Mouse (Mus musculus): ENCODE measurements at regions not wholly inside any gene's neighbourhood (a gene's known extent, or its start where the extent isn't known, plus 50 kb on each side); places are given as distances from the start of the nearest gene placed in this dataset.

- no peak for DNase-seq (ENCODE audit: low read depth, low spot score)
Measured at GRCm38 (mm10) chr16:24341736-24342135, 51.6 kb upstream of the Lpp start.

- no peak for DNase-seq (ENCODE audit: low read depth, low spot score)
Measured at GRCm38 (mm10) chr16:24340646-24341045, 52.7 kb upstream of the Lpp start.

- no peak for DNase-seq (ENCODE audit: low read depth, low spot score)
Measured at GRCm38 (mm10) chr16:24339320-24340265, 53.7 kb upstream of the Lpp start.

- DNase-seq (ENCODE audit: low read depth, low spot score), result no peak
Measured at GRCm38 (mm10) chr16:24338404-24338803, 54.9 kb upstream of the Lpp start.

DNA sequence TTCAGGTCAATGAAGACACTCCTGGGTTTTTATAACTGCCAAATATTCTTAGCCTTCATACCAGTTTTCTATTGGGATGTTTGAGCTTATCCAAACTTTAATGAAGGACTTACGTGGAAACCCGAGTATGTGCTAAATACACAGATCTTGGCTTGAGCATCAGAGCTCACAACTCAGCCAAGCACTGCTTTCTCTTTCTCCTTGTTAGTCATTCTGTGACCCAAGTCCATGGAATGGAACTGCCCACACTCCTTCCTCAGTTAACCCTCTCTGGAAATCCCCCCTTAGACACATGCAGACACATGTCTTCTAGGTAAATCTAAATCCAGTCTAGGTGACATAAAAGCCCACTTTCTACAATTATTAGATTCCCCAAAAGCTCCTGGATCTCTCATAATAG lies 58.9 kb upstream of the Lpp start:
- no peak for DNase-seq (ENCODE audit: low read depth, low spot score)

DNA sequence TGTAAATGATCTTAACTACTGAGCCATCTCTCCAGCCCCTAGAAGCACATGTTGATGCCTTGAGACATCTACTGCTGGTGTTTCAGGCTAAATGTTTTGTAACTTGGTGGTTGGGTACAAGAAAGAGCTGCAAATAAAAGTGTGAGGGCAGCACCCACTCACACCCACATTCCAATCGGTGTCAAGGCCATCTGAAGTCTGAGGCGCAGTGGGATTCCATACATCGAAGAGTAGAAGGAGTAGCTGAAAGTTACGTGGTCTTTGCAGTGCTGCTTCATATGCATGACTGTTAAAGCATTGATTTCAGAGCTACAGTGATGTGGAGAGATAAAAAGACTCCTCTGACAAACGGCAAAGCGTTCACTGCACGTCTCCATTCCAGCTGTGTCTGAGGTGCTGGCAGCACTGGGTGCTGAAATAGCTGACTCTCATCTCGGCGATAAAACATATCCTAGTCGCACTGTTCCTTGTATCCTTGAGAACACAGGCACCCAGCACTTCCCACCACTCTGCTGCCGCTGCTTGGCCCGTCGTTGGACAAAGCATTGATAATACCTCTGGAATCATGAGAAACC lies 61.8 kb upstream of the Lpp start:
- no peak for DNase-seq (ENCODE audit: low read depth, low spot score)

DNA sequence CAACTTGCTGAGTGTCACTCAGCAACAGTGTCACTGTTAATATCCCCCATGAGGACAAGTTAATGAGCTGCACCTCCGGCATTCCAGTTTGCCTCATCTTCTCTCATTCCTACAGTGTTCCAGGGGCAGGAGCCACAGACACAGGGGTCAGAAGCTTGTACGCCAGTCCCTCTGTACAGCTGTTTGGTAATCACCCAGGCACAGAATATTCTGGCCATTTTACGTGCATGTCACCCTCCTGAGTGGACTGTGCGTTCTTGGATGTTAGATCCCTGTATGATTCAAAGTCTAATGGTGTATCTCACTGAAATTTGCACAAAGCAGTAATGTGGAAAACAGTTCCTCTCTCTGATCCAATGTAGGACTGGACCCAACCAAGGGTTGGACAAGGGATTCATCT lies 66.7 kb upstream of the Lpp start:
- DNase-seq (ENCODE audit: low read depth, low spot score), result no peak

DNA sequence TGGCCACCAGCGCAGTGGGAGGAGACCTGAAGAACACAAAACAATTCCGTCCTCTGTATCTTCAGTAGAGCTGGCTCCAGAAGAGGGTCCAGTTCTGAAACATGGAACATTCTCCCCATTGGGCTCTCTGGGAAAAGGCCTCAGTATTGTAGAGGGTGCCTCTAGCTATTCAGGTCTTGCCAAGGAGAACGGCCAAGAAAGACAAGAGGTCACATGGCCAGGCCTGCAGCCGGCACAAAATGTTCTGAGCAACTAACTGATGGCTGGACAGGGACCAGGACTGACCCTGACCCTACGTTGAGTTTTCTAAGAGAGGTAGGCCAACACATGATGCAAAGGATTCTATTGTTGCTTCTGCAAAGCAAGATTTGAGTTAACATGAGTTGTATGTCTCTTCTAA lies 67.3 kb upstream of the Lpp start:
- DNase-seq (ENCODE audit: low read depth, low spot score), result no peak

GRCm38 (mm10) chr16:24324917-24325316 lies 68.4 kb upstream of the Lpp start:
- DNase-seq (ENCODE audit: low read depth, low spot score), result no peak

GRCm38 (mm10) chr16:24318723-24319437 lies 74.4 kb upstream of the Lpp start:
- no peak for DNase-seq (ENCODE audit: low read depth, low spot score)

DNA sequence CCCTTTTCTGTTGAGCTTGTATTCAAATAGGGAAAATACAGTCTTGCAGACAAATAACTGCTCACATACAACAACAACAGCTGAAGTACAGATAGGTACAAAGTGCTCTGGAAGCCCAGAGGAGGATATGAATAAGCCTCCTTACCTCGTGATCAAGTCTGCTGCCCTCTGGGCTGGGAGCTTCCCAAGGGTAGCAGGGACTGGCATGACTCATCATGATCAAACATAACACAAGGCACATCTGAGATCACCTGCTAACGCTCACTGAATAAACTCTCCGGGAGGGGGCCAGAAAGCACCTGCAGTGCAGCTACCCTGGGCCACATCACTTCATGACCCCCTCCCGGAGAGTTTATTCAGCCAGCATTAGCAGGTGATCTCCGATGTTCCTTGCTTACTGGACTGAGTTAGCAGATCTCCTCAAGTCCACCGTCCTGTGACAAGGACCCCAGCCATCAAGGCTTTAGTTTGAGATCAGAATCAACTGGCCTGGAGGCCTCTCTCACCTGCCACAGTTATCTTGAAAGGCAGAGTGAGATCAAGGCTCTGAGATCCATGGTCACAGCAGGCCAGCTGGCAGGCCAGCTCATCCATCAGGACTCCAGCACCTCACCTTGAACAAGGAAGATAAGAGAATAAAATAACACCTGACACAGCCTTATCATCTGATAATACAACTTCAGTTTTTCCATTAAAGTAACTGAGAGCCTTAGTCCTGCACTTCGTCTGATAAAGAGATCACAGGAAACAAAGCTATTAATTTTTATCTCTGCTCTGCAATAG lies 79.6 kb upstream of the Lpp start:
- DNase-seq (ENCODE audit: low read depth, low spot score), result no peak

DNA sequence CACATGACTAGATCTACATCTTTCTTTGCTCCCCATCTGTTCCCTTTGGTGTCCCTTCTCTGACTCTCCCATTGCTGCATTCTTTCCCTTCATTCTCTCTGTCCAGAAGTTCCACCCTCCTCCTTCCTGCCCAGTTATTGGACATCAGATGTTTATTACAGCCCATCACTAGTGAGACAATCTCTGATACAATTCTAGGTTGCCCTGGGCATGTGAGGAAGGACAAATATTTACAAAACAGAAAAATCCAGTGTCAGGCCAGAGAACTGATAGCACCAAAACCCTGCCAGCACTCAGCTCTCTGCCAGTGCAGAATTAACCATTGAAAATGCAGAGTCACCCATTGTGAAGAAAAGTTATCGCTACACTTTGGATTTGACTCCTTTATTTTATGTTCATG lies 87.9 kb upstream of the Lpp start:
- DNase-seq (ENCODE audit: low read depth, low spot score), result no peak

- DNase-seq (ENCODE audit: low read depth, low spot score), result no peak
Measured at GRCm38 (mm10) chr16:24296790-24297189, 96.5 kb upstream of the Lpp start.

DNA sequence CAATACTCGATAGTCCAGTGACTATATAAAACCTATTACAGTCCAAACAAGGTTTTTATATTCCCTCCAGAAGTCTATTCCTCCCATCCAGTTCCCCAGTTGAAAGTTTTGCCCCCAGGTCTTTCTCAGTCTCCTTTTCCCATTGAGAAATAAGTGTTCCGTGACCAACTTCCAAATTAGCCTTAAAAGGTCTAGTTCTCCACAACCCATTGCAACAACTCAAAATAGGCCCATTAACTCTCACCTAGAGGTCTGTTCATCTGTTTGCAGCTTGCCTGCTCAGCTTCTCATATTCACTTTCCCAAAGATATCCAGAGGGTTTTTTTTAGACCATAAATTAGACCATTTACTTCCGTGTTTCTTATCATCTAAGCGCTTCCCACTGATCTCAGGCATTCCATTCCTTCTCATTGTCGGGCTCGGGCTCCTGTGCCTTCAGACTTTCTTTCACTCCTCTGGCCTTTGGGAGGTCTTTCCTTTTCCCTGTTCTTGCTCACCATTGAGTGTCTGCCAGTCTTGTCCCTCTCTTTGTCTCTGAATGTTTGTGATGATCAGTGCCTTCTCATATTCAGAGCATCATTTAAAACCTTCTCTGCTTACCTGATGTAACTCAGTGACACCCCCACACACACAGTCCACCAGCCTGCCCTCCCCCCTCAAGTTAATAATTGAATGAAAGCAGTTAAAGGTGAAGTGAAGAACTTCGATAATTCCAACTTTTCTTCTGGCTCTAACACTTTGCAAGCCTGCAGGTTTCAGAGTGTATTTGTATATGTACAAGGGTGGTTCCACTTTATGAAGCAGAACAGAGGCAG lies 97.5 kb upstream of the Lpp start:
- no peak for DNase-seq (ENCODE audit: low read depth, low spot score)

- no peak for DNase-seq (ENCODE audit: low read depth, low spot score)
Measured at GRCm38 (mm10) chr16:24284215-24284614, 109.1 kb upstream of the Lpp start.

DNA sequence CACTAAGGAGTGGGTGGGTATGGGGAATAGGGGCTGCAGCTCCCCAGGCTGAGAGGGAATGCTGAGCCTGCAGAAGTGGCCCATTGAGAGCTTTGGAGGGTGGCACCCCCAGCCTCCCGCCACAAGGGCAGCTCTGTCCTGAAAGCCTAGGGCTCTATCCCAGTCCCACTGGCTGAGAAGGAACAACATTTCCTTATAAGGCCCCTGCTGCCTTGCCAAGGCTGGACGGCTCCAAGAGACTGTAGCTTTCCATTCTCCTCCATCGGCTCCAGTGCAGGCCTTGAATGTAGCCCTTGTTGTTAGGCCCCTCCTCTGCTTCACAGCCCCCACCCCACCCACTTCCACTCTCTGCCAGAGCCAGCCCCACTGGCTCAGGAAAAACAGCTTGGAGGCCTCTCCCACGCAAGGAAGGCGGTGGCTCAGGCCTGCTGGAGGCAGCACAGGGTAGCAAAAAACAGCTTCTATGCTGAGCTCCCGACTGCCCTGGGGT lies 111.1 kb upstream of the Lpp start:
- DNase-seq (ENCODE audit: low read depth, low spot score), result no peak

DNA sequence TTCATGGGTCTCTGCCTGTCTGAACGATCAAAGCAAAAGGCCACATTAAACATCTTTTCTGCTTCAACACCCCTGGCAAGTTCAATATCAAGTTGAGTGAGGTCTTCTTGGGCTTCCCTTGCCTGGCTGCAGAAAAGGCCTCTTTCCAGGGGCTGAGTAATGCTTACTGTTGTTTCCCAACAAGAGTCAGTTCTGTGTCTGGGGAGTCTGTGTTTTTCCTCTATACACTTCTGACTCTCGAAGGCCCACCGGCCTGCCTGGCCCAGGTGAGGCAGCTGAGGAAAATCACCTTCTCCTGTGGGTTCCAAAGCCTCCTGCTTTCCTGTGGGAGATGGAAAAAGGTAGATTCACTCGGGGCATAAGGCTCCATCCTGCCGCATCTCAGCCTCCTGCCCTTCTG lies 111.7 kb upstream of the Lpp start:
- DNase-seq (ENCODE audit: low read depth, low spot score), result no peak

DNA sequence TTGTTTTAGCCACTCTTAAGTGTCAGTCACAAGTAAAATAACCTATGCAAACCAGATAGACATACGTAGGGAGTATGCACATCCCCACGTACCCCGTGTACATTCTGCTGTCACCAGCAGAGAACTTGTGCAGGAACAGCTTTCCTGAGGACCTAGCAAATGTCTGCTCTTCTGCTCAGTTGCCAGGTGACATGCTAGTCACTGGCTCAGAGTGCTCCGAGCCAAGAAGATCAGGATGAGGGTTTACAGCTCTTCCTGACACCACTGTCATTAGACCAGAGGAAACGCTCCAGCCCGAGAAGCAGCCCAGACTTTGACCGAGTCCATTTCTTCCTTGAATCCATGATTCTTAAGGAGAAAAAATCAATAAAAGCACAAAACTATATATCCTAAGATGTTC lies 115.5 kb upstream of the Lpp start:
- no peak for DNase-seq (ENCODE audit: low read depth, low spot score)

- no peak for DNase-seq (ENCODE audit: low read depth, low spot score)
Measured at GRCm38 (mm10) chr16:24262701-24263100, 130.6 kb upstream of the Lpp start.

DNA sequence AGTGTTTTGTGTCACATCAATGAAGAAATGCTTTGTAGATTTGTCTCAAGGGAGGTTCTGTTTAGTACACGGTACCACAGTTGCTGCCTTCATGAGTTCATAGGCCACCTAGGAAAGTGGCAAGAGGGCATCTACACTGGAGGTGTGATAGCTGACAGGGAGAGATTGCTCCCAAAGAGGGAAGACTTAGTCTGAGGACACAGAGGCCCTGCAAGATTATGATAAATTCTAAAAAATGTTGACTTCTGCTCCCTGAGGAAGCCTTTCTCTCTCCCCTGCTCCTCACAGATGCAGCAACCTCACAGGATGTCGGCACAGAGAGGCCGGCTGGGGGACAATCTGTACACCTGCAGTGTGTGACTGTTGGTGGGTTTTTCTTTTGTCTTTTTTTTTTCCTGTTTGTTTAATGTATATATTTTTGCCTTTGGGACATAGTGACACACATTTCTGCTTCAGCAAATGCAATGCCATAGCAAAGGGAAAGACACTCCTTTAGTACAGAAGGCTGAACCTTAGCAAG lies 133.5 kb upstream of the Lpp start:
- DNase-seq (ENCODE audit: low read depth, low spot score), result no peak

DNA sequence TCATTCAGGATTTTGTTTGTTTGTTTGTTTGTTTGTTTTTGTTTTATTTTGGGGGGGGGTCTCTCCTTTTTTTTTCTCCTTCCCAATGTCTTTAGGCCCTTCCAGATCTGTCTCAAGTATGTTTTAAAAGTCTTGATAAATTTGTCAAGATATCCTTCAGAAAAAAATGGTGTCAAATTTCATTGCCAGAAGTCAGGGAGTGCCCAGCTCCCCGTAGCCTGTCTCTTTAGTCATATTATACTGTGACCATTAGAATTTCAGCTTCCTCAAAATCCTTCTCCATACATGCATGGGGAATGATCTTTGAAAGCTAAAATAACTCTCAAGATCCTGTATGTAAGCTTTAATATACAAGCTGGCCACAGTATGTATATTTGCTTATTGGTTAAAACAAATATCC lies 134.3 kb upstream of the Lpp start:
- DNase-seq (ENCODE audit: low read depth, low spot score), result no peak

Measured in WW6 (cell line).